Mouse (Mus musculus) hematopoietic stem cell, adult 5-6 weeks (primary cell): ENCODE measurements at regions not wholly inside any gene's neighbourhood (a gene's known extent, or its start where the extent isn't known, plus 50 kb on each side); places are given as distances from the start of the nearest gene placed in this dataset.

Source experiments
- ATAC-seq, 2 experiments: fragments of 125-278 bp in 1 of 2; replicated peaks in 1 of 2; 2 replicates each; pipeline ENCODE4 v1.8.0; 2016 to 2017; ENCODE audit warnings: inconsistent platforms in 2 of 2, mild to moderate bottlenecking in 2 of 2, moderate number of reproducible peaks in 2 of 2, low read depth in 1 of 2, moderate TSS enrichment in 1 of 2; ENCODE audit not compliant: low FRiP score in 2 of 2, poor library complexity in 2 of 2, severe bottlenecking in 2 of 2, insufficient read depth in 1 of 2, low TSS enrichment in 1 of 2

- ATAC-seq: no peak
Observed at GRCm38 (mm10) chr17:63575316-63576007, 75.6 kb upstream of the Fbxl17 start.

GRCm38 (mm10) chr17:63582870-63583269, 83.1 kb upstream of the Fbxl17 start:
- no peak for ATAC-seq

DNA sequence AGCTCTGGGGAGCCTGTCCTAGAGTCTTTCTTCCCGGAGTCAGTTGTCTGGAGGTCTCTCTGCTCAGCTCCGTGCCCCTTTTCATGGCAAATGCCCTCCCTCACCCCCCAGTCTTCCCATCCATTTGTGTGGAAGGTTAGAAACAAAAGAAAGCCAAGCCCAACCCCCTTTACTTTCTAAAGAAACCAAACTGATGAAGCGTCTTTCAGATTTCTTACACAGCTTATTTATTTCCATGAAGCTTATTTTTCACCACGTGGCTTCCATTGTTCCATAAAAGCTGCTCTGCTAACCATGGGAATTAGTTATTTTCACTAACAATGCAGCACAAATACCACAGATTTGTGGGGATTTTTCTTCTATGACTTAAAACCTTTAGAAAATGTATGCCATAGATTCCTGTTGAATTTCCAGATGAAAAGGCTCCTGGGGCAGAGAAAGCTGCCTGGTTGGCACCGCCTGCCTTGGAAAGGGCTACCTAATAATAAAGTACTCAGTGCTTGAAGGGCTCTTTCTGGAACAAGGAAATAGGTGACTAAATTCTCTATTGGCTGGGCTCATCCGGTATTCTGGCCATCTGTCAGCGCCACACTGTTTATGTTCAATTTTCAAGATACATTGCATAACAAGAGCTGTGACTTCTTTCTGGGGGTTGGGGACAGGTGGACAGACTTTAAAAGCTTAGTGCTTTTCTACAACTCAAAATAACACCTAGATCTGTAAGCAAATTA, 107.4 kb upstream of the Fbxl17 start:
- no peak for ATAC-seq

GRCm38 (mm10) chr17:63622726-63623125, 122.9 kb upstream of the Fbxl17 start:
- no peak for ATAC-seq

DNA sequence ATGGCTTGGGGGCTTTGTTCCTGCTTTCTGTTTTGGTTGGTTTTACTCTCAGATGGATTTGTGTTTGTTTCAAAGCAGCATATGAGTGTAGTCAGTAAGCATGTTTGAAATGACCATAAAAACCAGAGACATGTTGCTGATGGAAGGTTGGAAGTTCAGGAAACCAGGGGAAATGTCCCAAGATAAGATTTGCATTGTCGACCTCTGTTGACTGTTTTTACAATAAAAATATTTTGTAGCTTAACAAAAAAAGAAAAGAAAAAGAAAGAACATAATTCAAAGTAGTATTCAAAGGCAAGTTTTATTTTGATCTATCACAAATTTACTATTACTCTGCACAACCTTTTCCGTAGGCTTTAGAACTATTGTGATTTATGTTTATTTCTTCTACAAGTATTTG, 137.8 kb upstream of the Fbxl17 start:
- no peak for ATAC-seq

GRCm38 (mm10) chr17:63644390-63644789, 144.6 kb upstream of the Fbxl17 start:
- no peak for ATAC-seq

- no peak for ATAC-seq
Observed at GRCm38 (mm10) chr17:63657687-63658086, 157.9 kb upstream of the Fbxl17 start.

DNA sequence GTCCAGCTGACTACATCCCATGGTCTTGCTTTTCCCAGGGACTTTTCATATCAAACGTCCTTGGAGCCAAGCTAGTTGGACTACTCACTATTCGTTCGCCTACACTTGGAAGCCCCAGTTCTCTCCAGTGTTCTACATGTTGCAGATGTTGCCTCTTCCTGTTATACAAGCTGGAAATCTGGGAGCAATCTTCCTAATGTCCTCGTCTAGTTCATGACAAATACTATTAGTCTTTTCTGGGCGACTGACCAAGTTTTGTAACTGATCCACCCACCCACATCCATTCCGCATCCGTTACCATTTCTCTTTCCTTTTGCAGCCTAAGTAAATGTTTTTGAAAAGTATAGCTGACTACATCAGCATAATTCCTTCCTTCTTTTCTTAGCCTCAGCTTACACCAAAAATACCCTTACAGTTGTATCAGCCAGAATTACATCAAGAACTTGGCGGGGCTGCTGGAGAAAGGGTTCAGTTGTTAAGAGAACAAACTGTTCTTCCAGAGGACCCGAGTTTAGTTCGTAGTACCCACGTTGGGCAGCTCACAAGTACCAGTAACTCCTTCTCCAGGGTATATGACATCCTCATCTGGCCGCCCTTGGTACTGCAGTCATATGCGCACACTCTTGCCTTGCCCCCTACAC, 161.1 kb upstream of the Fbxl17 start:
- no peak for ATAC-seq

DNA sequence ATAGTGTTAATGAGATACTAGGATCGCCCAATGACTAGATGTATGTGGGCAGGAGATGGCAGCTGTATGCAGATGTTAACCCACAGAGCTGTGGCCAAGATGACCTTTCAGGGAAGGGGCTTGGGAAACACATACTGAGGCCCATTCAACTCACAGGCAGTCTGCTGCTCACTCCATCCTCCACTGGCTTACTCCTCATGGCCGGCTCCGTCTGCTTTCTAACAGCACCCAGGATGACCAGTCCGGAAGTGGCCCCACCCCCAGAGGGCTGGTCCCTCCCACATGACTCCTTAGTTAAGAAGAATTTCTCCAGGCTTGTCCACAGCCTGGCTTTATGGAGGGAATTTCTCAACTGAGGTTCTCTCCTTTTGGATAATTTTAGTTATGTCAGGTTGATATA, 161.8 kb upstream of the Fbxl17 start:
- ATAC-seq: no peak

GRCm38 (mm10) chr17:63662251-63662650, 162.4 kb upstream of the Fbxl17 start:
- ATAC-seq: no peak

DNA sequence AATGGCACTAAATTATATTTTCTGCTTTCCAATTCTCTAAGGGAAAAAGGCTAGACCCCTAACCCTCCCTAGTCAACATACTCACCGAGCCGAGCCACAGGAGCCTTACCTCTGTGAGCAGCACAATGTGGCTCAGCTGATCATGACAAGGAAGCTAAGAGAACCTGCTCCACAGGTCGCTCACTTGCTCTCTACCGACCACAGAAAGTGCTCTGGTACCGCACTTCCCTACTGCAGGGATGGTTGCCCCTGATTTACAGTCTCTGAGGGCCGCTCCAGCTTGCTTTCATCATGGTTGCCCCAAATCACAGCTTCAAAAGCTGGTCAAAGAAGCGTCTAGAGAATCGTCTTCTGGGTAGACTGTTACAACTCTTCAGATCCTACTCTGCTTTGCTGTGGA, 177.0 kb upstream of the Fbxl17 start:
- no peak for ATAC-seq

GRCm38 (mm10) chr17:63677996-63678657, 178.3 kb upstream of the Fbxl17 start:
- ATAC-seq: no peak

DNA sequence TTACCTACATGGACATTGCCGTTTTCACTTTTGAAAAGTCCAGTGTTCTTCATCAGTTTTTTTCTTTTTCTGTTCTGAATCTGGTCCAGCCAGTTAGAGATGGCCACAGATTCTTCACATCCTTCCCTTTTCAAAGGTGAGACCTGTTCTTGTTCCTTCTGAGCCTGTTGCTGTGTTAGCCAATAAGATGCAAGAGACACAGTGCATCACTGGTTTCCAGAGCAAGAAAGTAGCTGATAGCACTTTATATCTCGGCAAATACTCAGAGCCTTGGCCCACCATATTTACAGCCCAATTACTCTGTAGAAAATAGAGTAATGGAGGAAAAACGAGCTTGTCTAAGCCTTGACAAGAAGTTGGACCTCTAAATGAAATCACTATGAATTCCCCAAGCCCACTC, 180.7 kb upstream of the Fbxl17 start:
- ATAC-seq: no peak

DNA sequence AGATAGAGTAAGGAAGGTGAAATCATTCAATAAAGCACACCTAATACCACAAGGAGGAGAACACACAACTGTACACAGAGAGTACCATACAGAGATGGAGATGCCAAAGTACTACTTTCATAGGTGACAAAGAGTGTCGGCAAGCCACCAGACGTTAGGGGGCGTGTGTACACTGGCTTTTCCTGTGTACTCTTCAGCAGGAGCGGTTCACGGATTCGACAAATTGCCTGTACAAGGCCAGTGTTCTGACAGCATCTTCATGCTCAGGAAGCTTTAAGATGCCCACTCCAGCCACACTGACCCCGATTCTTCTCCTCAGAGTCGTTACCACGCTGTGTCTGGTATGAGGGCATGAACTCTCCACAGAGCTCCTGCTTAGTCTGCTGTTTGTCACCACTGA, 179.5 kb upstream of the Fer start:
- no peak for ATAC-seq

GRCm38 (mm10) chr17:63684026-63684425, 178.8 kb upstream of the Fer start:
- ATAC-seq: no peak

- ATAC-seq: no peak
Observed at GRCm38 (mm10) chr17:63685956-63686355, 176.9 kb upstream of the Fer start.

DNA sequence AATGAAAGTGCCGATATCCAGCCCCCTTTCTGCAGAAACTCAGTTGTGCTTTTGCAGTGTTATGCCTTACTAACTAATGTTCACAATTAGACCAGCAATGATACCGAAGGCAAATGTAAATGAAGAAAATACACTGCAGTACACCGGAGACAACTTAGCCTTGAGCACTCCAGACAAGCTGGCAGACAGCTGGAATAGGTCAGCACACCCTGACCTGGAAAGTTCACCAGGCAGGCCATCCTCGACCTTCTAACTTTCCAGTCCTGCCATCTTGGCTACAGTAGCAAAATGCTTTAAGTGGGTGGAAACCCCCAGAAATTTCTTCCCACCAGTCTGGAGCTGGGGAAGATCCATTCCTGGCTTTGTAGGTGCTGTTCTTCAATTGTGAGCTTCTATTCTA, 176.5 kb upstream of the Fer start:
- no peak for ATAC-seq

DNA sequence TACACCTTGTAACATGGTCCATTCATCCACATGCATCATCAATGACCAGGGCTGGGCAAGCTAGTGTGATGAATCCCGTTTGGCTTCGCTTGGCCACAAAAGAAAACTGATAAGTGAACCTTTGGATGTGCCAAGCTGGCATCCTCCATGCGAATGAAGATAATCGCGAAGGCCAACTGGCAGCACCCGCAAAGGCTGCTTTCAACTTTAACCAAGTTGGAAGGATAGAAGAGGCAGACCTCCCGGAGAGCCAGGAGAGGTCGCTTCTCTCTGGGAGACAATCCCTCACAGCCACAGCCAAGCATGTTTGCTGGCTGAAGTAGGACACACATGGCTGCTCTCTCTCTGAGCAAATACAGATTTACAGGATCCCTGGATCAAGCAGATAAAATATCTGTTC, 173.6 kb upstream of the Fer start:
- no peak for ATAC-seq
